Mouse (Mus musculus) embryonic facial prominence, embryonic 12.5 days (tissue): ENCODE results near the gene Cit. TPM values are rescaled to one million over a fixed set of nuclear protein-coding genes. Genes with fewer than 3 reads are reported as not detected.

ENCODE experiments used
- ATAC-seq: fragments of 200-750 bp; cut with Nextera tagmentation; 2 replicates; pipeline ENCODE4 v1.8.0; 2017; ENCODE audit not compliant: insufficient number of reproducible peaks, insufficient read depth, low FRiP score, low TSS enrichment
- H3K27ac ChIP-seq: fragments of 300-500 bp; sonication (generic); 2 replicates; pipeline ENCODE4 v1.5.1; 2016; ENCODE audit warnings: mild to moderate bottlenecking
- H3K27me3 ChIP-seq: fragments of 300-500 bp; sonication (generic); 2 replicates; pipeline ENCODE4 v1.6.1; 2016; ENCODE audit warnings: mild to moderate bottlenecking, moderate library complexity
- H3K36me3 ChIP-seq: fragments of 300-500 bp; sonication (generic); 2 replicates; pipeline ENCODE4 v1.6.1; 2016; ENCODE audit warnings: mild to moderate bottlenecking
- H3K4me1 ChIP-seq: fragments of 300-500 bp; sonication (generic); 2 replicates; pipeline ENCODE4 v1.6.1; 2016
- H3K4me2 ChIP-seq: fragments of 300-500 bp; sonication (generic); replicated peaks from 2 replicates; pipeline ENCODE4 v1.6.1; 2016; ENCODE audit warnings: mild to moderate bottlenecking, moderate library complexity
- H3K4me3 ChIP-seq: fragments of 300-500 bp; sonication (generic); 2 replicates; pipeline ENCODE4 v1.5.1; 2016; ENCODE audit warnings: mild to moderate bottlenecking
- H3K9ac ChIP-seq: fragments of 300-500 bp; sonication (generic); 2 replicates; pipeline ENCODE4 v1.6.1; 2016; ENCODE audit warnings: mild to moderate bottlenecking, moderate library complexity
- H3K9me3 ChIP-seq: fragments of 300-500 bp; sonication (generic); 2 replicates; pipeline ENCODE4 v1.6.1; 2016; ENCODE audit warnings: mild to moderate bottlenecking, moderate library complexity
- WGBS: fragments of 180-500 bp; shearing (Covaris S2); methylation state at CpG from one replicate; pipeline ENCODE4 v1.1.7; 2016; 5-methylcytosine and 5-hydroxymethylcytosine counted together
- polyA plus RNA-seq: library from polyadenylated mRNA; unstranded; fragments of >200 nt; fragmentation: Nextera tagmentation; extraction: Ambion mirVana; gene quantifications from 2 replicates; pipeline ENCODE4 v1.2.1, GENCODE M21; 2016

Gene Cit
- polyA plus RNA-seq, 1 experiment from 2014 or later = 36.3 TPM

DNA sequence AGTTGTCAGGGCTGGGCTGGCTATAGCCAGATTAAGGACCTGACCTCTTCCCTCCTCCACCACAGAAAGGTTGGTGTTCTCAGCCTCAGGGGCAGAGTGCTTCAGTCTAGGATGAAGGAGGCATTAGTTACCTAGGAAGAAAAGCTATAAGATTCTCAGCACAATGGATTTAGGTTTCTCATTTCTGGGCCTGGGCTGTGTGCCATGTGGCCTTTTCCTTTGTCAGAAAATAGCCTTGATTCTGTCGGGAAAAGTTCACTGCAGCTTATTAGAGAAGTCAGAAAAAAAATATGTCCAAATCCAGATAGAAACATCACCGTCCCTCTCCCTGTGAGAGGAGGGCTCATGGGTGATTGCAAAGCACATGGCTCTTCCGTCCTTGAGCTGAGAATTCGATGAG, 204.7 kb downstream of the Cit start:
- Histone ChIP-seq H3K9ac (no peak overlapping the region), H3K4me3 (no peak overlapping the region), H3K36me3 (no peaks in the 10 kb centered on the region), H3K4me2 (no peak overlapping the region), H3K27me3 (no peaks in the 10 kb centered on the region), H3K4me1 (no peaks in the 10 kb centered on the region), H3K27ac (no peak overlapping the region), H3K9me3 (no peaks in the 10 kb centered on the region)
- no peak for ATAC-seq
- 75% methylated on average over 4 of the region's 4 CpGs for WGBS

DNA sequence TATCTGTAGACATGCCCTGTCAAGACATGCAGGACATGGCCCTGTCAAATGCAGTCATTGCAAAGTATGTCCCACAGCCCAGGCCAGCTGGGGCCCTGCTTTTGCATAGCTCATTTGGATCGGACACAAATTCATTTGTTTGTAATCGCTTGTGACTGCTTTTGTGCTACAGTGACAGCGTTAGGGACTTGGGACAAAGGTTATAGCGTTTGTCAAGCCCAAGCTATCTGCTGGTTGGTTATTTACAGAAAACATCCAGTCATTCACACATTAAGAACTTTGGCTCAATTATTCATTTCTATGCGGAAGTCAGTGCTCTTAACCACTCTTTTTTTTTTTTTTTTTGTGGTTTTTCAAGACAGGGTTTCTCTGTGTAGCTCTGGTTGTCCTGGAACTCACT, 207.1 kb downstream of the Cit start:
- Histone ChIP-seq H3K9me3 (no peaks in the 10 kb centered on the region), H3K4me3 (no peak overlapping the region), H3K4me2 (no peak overlapping the region), H3K36me3 (no peaks in the 10 kb centered on the region), H3K9ac (no peak overlapping the region), H3K27ac (no peak overlapping the region), H3K27me3 (no peaks in the 10 kb centered on the region), H3K4me1 (no peaks in the 10 kb centered on the region)
- WGBS = 81% methylated on average over 5 of the region's 5 CpGs
- ATAC-seq = no peak

DNA sequence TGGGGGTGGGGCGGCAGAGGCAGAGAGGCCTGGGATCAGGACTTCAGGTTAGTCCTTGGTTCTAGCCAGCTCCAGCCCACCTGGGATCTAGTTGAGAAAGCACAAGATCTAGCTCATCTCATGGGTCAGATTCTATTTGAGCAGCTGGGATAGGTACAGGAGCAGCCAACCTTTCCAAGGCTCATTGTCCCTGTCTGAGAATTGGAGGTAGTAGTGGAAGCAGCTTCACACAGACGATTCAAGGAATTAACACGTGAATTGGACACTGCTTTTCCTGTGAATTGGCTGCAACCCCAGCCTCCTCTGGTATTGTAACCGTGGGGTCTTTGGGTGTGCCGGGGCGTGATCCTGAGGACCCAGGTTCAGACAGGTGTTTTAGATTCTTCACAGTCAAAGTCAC, 207.7 kb downstream of the Cit start:
- no peak overlapping the region for H3K4me2 ChIP-seq
- 50% methylated on average over 6 of the region's 6 CpGs for WGBS
- H3K27me3 ChIP-seq = no peaks in the 10 kb centered on the region
- no peaks in the 10 kb centered on the region for H3K4me1 ChIP-seq
- H3K9ac ChIP-seq = no peak overlapping the region
- H3K36me3 ChIP-seq = no peaks in the 10 kb centered on the region
- H3K27ac ChIP-seq = no peak overlapping the region
- no peaks in the 10 kb centered on the region for H3K9me3 ChIP-seq
- no peak for ATAC-seq
- H3K4me3 ChIP-seq = no peak overlapping the region

Other genes starting within 250 kb of the Cit start
- gene Rab35, start 213.4 kb upstream of the Cit start, polyA plus RNA-seq = 18.5 and 20.5 TPM in 2 replicates
- gene Bicdl1, start 113.7 kb upstream of the Cit start, polyA plus RNA-seq = 12.4 and 14.1 TPM in 2 replicates
- 73.2 and 73.7 TPM in 2 replicates for gene Prkab1, start 179.2 kb downstream of the Cit start, polyA plus RNA-seq
- not detected in 2 replicates for gene Tmem233, start 238.0 kb downstream of the Cit start, polyA plus RNA-seq